Mouse (Mus musculus): Measurements from ENCODE around the gene Gdnf. TPM values are rescaled to one million over a fixed set of nuclear protein-coding genes. Genes with fewer than 3 reads are reported as not detected.

The Gdnf gene
- total and polyA plus RNA-seq, 2 experiments from 2014 or later = 0.20 to 0.65 TPM

DNA sequence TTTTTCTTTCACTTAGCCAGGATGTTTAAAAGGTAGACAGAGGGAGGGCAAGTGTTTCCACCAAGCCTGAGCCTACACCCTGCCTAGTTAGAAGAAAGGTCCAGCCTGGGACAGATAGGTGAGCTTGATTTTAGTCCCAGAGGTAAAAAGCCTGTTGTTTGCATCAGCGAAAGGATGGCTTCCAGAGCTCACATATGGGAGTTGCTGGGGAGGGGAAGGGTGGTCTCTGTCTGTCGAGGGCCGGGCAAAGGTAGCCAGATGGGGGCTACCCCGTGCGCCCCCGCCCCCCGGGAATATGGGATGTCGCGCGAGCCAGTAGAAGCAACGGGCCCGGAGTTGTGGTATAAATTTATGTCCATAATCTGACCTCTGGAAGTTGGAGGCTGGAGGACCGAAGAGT, 4.3 kb downstream of the Gdnf start:
- Histone ChIP-seq H3K27ac (ENCODE audit: low read depth) (no peak overlapping the region), H3K27me3 (ENCODE audit: control insufficient read depth, insufficient read depth, low read length) (peaks cover 91% of the 10 kb centered on the region), H3K9ac (replicated peaks; ENCODE audit: low read depth, low read length) (no peak overlapping the region), H3K9me3 (replicated peaks; ENCODE audit: control insufficient read depth, low read length) (no peaks in the 10 kb centered on the region), H3K4me3 (ENCODE audit: low read depth, low read length) (peak overlapping the region; percentile 21), H3K36me3 (replicated peaks; ENCODE audit: control insufficient read depth, insufficient read depth, low read length) (no peaks in the 10 kb centered on the region), H3K4me2 (ENCODE audit: low read depth, low read length) (no peak overlapping the region), H3K4me1 (ENCODE audit: control insufficient read depth, insufficient read depth) (0 out of 2 replicates have a peak, but pooled peaks cover 12% of the 10 kb centered on the region)
- ATAC-seq (ENCODE audit: insufficient read depth, low read depth) = no peak
- TF ChIP-seq EP300 (IDR thresholded peaks at IDR 0.05; ENCODE audit: low read depth) (no peak), CTCF (IDR thresholded peaks at IDR 0.05; ENCODE audit: low read depth) (no peak)
- DNase-seq (ENCODE audit: low spot score) = no peak
- 10% methylated on average over 13 of the region's 13 CpGs for WGBS

DNA sequence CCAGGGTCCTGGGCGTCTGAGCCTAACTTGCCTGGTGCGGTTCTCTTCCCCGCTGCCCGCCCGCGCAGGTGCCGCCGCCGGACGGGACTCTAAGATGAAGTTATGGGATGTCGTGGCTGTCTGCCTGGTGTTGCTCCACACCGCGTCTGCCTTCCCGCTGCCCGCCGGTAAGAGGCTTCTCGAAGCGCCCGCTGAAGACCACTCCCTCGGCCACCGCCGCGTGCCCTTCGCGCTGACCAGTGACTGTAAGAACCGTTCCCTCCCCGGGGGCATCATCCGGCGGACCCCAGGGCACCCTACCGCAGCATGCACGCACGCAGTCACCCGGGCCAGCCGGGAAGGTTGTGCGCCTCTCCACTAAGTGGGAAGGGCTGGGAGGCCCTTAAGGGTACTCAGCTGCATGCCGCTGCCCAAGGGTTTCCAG, 4.9 kb downstream of the Gdnf start:
- H3K4me2 ChIP-seq (ENCODE audit: low read depth, low read length) = peak overlapping the region; percentile 51
- WGBS = 1% methylated on average over 34 of the region's 36 CpGs
- no peaks in the 10 kb centered on the region for H3K9me3 ChIP-seq (replicated peaks; ENCODE audit: control insufficient read depth, low read length)
- H3K36me3 ChIP-seq (replicated peaks; ENCODE audit: control insufficient read depth, insufficient read depth, low read length) = no peaks in the 10 kb centered on the region
- H3K4me3 ChIP-seq (ENCODE audit: low read depth, low read length) = peak overlapping the region; percentile 21
- no peak for TF ChIP-seq CTCF (IDR thresholded peaks at IDR 0.05; ENCODE audit: low read depth)
- no peak for TF ChIP-seq EP300 (IDR thresholded peaks at IDR 0.05; ENCODE audit: low read depth)
- H3K27me3 ChIP-seq (ENCODE audit: control insufficient read depth, insufficient read depth, low read length) = peaks cover 87% of the 10 kb centered on the region
- H3K4me1 ChIP-seq (ENCODE audit: control insufficient read depth, insufficient read depth) = 0 out of 2 replicates have a peak, but pooled peaks cover 11% of the 10 kb centered on the region
- DNase-seq (ENCODE audit: low spot score) (no peak), ATAC-seq (ENCODE audit: insufficient read depth, low read depth) (no peak)
- no peak overlapping the region for H3K27ac ChIP-seq (ENCODE audit: low read depth)
- no peak overlapping the region for H3K9ac ChIP-seq (replicated peaks; ENCODE audit: low read depth, low read length)

DNA sequence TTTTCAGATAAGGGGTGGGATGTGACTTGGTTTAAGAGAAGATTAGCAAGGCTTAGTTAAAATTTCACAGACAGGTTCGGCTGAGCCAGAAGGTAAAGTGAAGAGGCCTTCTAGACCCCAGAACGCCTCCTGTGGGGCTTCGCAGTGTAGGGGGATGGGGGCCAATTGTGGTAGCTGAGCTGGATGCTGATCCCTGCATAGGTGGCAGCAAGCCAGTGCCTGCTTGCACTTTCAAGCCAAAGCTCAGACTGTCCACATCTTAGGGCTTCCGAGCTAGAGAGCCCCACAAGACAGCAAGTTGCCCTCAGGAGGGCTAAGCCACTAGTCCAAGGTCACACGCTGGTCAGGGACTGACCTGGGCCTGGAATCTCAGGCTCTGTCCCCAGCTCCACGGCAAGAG, 13.2 kb downstream of the Gdnf start:
- no peak overlapping the region for H3K4me3 ChIP-seq (ENCODE audit: low read depth, low read length)
- peaks cover 7% of the 10 kb centered on the region; the same call in 1 of the 2 replicates for H3K4me1 ChIP-seq (ENCODE audit: control insufficient read depth, insufficient read depth)
- H3K9me3 ChIP-seq (replicated peaks; ENCODE audit: control insufficient read depth, low read length) = no peaks in the 10 kb centered on the region
- no peak overlapping the region for H3K27ac ChIP-seq (ENCODE audit: low read depth)
- H3K36me3 ChIP-seq (replicated peaks; ENCODE audit: control insufficient read depth, insufficient read depth, low read length) = no peaks in the 10 kb centered on the region
- H3K9ac ChIP-seq (replicated peaks; ENCODE audit: low read depth, low read length) = no peak overlapping the region
- WGBS = 39% methylated on average over 6 of the region's 6 CpGs
- ATAC-seq (ENCODE audit: insufficient read depth, low read depth) (peak; percentile 24; the same call in 1 of the 2 replicates), DNase-seq (ENCODE audit: low spot score) (no peak)
- H3K27me3 ChIP-seq (ENCODE audit: control insufficient read depth, insufficient read depth, low read length) = peaks cover 12% of the 10 kb centered on the region
- no peak overlapping the region for H3K4me2 ChIP-seq (ENCODE audit: low read depth, low read length)
- TF ChIP-seq EP300 (IDR thresholded peaks at IDR 0.05; ENCODE audit: low read depth) (no peak), CTCF (IDR thresholded peaks at IDR 0.05; ENCODE audit: low read depth) (no peak)

DNA sequence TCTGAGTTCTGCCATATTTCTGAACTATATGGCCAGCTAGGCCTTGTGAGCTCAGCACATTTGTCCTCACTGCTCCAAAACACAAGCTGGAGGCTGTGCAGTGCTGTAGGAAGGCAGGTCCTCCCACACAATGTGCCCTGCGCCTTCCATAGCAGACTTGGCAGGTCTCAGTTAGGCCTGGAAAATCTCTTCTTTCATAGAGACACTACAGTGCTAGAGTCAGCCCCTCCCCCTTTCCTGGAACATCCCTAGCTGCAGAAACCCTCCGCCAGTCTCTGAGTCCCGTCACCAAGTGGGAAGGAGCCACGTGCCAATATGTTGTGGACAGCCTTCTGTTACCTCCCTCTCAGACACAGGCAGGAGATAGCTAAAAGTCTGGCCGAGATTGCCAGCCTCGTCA, 14.9 kb downstream of the Gdnf start:
- no peaks in the 10 kb centered on the region for H3K36me3 ChIP-seq (replicated peaks; ENCODE audit: control insufficient read depth, insufficient read depth, low read length)
- no peak overlapping the region for H3K27ac ChIP-seq (ENCODE audit: low read depth)
- peaks cover 7% of the 10 kb centered on the region; the same call in 1 of the 2 replicates for H3K4me1 ChIP-seq (ENCODE audit: control insufficient read depth, insufficient read depth)
- H3K4me3 ChIP-seq (ENCODE audit: low read depth, low read length) = no peak overlapping the region
- H3K9me3 ChIP-seq (replicated peaks; ENCODE audit: control insufficient read depth, low read length) = no peaks in the 10 kb centered on the region
- WGBS = 10% methylated on average over 6 of the region's 6 CpGs
- H3K27me3 ChIP-seq (ENCODE audit: control insufficient read depth, insufficient read depth, low read length) = 0 out of 2 replicates have a peak, but pooled peaks cover 4% of the 10 kb centered on the region
- TF ChIP-seq CTCF (IDR thresholded peaks at IDR 0.05; ENCODE audit: low read depth) (no peak), EP300 (IDR thresholded peaks at IDR 0.05; ENCODE audit: low read depth) (no peak)
- ATAC-seq (ENCODE audit: insufficient read depth, low read depth) = peak; percentile 30; the same call in 1 of the 2 replicates
- no peak overlapping the region for H3K9ac ChIP-seq (replicated peaks; ENCODE audit: low read depth, low read length)
- H3K4me2 ChIP-seq (ENCODE audit: low read depth, low read length) = no peak overlapping the region
- DNase-seq (ENCODE audit: low spot score) = peak; percentile 14

DNA sequence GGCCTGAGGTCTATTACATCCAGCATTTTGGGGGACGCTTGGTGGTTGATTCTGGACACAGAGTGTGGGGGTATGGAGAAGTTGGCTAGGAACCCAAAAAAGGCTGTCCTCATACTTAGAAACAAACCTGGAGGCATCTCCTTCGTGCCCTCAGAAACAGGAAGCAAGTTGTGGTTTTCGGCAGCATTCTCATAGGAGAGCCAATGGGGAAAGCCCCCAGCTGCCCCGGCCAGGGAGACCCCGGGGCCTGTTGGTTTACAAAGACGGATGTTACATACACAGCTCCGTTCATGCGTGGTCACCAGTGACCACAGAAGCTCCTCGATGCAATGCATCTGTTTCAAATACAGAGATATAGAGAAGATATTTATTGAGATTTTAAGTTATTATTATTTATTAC, 24.8 kb downstream of the Gdnf start:
- no peaks in the 10 kb centered on the region for H3K4me1 ChIP-seq (ENCODE audit: control insufficient read depth, insufficient read depth)
- H3K27ac ChIP-seq (ENCODE audit: low read depth) = no peak overlapping the region
- no peaks in the 10 kb centered on the region for H3K27me3 ChIP-seq (ENCODE audit: control insufficient read depth, insufficient read depth, low read length)
- DNase-seq (ENCODE audit: low spot score) (no peak), ATAC-seq (ENCODE audit: insufficient read depth, low read depth) (no peak)
- no peaks in the 10 kb centered on the region for H3K36me3 ChIP-seq (replicated peaks; ENCODE audit: control insufficient read depth, insufficient read depth, low read length)
- H3K9me3 ChIP-seq (replicated peaks; ENCODE audit: control insufficient read depth, low read length) = no peaks in the 10 kb centered on the region
- no peak for TF ChIP-seq EP300 (IDR thresholded peaks at IDR 0.05; ENCODE audit: low read depth)
- H3K9ac ChIP-seq (replicated peaks; ENCODE audit: low read depth, low read length) = no peak overlapping the region
- 87% methylated on average over 9 of the region's 9 CpGs for WGBS
- no peak overlapping the region for H3K4me2 ChIP-seq (ENCODE audit: low read depth, low read length)
- no peak overlapping the region for H3K4me3 ChIP-seq (ENCODE audit: low read depth, low read length)

Measured in heart, postnatal 0 days (tissue).